Mouse (Mus musculus): ENCODE results near the gene Cryba2.

The Cryba2 gene

GRCm38 (mm10) chr1:74893134-74893855 lies at the start of gene Cryba2:
Cryba2 (minus strand) TSS chr1:74893143.
- in situ Hi-C loops (cut with MboI, MseI), result loop anchor here (10.0 kb wide), 1 partner anchor 232 kb away; the partner anchor contains the start of gene Nhej1 (in 2 of the 2)

- in situ Hi-C loops (cut with MboI, MseI), result loop anchor here in 1 of 2 experiments (10.0 kb wide), 2 partner anchors 183 to 333 kb away; partner anchors contain the start of genes Nhej1 and Resp18
These were observed 48.9 kb upstream of the Cryba2 start for GRCm38 (mm10) chr1:74941651-74942360.

- in situ Hi-C loops (cut with MboI, MseI), result loop anchor here in 1 of 2 experiments (10.0 kb wide), 2 partner anchors 185 to 335 kb away; partner anchors contain the start of genes Nhej1 and Resp18
These were observed 46.8 kb upstream of the Cryba2 start for GRCm38 (mm10) chr1:74939762-74940161.

DNA sequence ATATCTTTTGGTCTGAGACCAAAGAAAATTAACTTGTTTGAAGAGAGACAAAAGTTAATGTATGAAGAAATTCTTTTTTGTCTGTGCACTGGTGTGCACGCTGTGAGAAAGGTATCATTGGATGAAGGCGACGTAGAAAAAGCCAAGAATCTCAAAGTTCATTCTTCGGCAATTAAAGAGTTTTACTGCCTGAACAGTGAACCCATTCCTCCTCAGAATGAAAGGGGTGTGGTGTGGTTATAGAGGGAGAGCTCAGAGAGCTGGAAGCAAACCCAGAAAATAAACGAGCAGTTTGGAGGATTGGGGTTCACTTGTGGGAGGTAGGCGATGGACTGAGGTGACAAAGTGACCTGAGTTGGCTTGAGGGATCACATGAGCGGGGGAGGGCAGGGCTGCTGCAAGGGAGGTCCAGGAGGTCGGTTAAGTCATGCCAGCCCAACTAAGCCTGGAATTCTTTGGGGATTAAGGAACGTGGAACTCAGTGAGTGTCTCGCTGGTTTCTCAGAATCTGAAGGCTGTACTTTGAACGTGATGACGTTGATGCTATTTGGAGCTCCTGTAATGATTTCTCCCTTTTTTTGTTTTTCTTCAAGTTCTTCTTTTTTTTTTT lies 43.4 kb upstream of the Cryba2 start:
- in situ Hi-C loops (cut with MboI, MseI), result no loop called here

DNA sequence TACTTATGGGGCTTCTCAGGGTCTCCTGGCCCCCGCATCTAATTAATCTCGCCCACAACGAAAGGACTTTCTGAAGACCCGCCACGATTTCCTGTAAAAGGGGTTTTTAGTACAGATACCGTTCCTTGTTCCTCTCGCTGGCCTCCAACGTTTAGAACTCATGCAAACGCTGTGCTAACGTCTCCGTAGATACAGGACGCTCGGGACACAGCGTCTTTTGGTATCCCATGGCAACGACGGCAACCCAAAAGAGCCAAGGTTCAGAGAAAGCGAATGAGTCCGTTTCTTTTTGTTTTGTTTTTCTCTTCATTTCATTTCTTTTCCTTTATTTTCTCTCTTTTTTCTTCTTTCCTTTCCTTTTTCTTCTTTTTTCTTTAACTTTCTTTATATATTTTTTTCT lies 42.5 kb upstream of the Cryba2 start, which contains the start of gene Cfap65:
Gene Cfap65, minus strand, starts transcription at position 198 of the 400 bp plus-strand sequence.
- in situ Hi-C loops (cut with MboI, MseI), result no loop called here

DNA sequence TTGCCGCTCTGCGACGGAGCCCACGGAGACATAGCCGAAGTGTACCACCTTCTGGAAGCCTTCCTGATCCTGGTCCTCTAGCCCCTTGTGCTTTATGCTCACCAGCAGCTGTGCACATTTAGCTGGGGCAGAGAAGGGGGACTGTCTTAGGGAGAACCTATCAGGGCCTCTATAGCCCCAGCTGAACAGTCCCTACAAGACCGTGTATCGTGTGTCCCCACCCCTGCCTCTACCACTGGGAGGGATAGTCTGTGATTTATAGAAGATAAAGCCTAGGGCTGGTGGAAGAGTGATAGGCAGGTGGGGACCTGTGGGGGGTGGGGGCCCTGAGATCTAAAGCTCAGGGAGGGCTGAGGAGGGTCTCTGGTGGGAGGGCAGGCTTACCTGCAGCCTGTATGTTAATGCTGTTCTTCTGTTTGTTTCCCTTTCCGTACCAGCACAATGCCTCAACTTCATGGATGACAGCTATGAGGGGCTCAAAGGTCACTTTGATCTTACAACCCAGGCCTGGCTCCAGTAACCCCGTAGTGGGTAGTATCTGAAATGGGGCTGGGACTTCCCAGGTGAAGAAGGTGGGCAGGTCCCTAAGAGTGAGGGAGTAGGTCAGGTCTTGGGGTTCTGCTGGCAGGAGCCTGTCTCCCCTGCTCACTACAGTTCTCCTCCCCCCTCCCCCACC lies 34.8 kb upstream of the Cryba2 start:
- in situ Hi-C loops (cut with MboI, MseI), result no loop called here

DNA sequence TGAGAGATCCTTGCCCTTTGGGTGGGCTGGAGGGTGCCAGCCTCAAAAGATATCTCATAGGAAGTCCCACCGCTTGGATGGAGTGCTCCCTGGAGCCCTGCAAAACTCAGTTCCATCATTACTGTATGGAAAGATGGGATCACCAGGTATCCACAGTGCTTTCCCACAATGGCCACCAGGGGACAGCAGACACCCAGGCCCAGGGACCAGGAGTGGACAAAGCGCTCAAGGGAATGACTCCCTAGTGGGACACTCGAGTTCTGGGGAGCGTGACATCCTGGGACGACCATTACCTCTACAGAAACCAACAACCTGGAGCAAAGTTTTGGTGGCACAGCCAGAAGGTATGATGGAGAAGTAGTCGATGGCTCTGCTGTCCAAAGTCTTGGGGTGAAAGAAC lies 33.8 kb upstream of the Cryba2 start:
- in situ Hi-C loops (cut with MboI, MseI), result no loop called here

GRCm38 (mm10) chr1:74924464-74924863 lies 31.5 kb upstream of the Cryba2 start:
- in situ Hi-C loops (cut with MboI, MseI), result no loop called here

GRCm38 (mm10) chr1:74915706-74916105 lies 22.8 kb upstream of the Cryba2 start:
- in situ Hi-C loops (cut with MboI, MseI), result no loop called here

DNA sequence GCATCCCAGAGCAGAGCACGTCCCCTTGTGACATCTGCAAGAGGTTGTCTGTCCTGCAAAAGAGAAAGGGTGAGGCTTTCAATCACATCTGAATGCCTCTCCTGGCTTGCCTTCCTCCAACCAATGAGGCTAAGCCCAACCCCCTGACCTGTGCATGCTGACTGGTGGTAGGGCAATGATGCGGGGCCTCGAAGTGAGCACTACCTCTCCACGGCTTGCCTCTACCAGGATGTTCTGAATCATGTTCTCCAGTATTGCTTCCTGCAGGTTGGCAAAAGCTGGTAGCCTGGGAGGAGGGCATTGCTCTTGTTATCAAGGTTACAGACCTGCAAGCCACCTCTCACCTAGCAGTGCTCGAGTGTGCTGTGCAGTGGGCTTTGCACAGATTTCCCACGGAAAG lies 9.2 kb upstream of the Cryba2 start:
- in situ Hi-C loops (cut with MboI, MseI), result no loop called here

GRCm38 (mm10) chr1:74901686-74902085 lies 8.7 kb upstream of the Cryba2 start:
- in situ Hi-C loops (cut with MboI, MseI), result no loop called here

GRCm38 (mm10) chr1:74900341-74901285 lies 7.7 kb upstream of the Cryba2 start:
- in situ Hi-C loops (cut with MboI, MseI), result no loop called here

DNA sequence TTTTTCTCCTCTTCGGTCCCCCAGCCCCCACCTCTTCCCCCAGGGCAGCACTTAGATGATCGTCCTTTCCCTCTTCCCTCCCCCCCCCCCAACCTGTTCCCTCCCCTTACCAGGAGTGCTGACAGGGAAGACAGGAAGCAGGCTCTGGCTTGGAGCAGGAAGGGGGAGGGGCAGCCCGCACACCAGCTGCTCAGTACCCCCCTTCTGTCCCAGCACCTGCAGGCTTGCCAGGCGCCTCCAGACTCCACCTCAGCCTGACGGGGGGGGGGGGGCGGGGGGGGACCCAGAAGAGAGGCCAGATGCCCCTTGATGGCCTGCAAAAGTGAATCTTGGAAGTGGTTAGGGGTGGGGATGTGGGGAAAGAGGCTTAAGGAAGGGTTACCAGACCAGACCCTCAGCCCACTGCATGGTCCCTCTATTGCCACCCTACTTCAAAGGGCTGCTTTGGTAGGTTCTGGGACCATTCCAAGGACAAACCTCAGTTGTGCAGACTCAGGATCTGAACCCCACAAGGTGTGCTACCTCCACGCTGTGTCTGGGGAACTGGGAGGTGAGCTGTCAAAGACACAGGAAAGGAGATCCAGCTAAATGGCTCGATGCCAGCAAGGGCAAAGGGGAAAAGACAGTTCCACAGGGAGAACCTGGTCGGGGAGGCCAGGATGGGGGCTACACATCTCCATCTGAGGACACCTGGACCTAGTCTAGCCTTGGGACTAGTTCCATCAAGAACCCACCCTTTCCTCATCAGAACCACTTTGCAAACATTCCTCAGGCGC lies 5.9 kb upstream of the Cryba2 start:
- in situ Hi-C loops (cut with MboI, MseI), result loop anchor here (10.0 kb wide), 1 partner anchor 226 kb away; the partner anchor contains the start of gene Nhej1 (in 2 of the 2)

GRCm38 (mm10) chr1:74897976-74898375 lies 5.0 kb upstream of the Cryba2 start:
- in situ Hi-C loops (cut with MboI, MseI), result loop anchor here (10.0 kb wide), 1 partner anchor 227 kb away; the partner anchor contains the start of gene Nhej1 (in 2 of the 2)

DNA sequence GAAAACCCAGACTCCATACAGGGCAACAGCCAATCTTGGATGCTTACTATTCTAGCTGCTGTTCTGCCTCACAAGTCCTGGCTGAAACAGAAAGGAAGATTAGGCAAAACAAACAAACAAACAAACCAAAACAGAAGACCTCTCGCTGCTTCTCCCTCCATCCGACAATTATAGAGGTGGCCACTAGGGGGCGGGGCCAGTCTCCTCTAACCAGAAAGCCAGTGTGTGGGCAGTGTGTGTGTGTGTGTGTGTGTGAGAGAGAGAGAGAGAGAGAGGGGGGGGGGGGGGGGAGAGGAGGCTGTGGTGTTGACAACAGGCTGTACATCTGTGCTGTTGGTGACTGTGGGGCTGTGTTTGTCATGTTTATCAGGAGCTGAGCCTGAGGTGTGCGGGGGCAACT lies 2.0 kb upstream of the Cryba2 start:
- in situ Hi-C loops (cut with MboI, MseI), result loop anchor here (10.0 kb wide), 1 partner anchor 230 kb away; the partner anchor contains the start of gene Nhej1 (in 2 of the 2)

- in situ Hi-C loops (cut with MboI, MseI), result loop anchor here (10.0 kb wide), 1 partner anchor 232 kb away; the partner anchor contains the start of gene Nhej1 (in 2 of the 2)
These were observed 401 bp downstream of the Cryba2 start for GRCm38 (mm10) chr1:74892351-74893133.

DNA sequence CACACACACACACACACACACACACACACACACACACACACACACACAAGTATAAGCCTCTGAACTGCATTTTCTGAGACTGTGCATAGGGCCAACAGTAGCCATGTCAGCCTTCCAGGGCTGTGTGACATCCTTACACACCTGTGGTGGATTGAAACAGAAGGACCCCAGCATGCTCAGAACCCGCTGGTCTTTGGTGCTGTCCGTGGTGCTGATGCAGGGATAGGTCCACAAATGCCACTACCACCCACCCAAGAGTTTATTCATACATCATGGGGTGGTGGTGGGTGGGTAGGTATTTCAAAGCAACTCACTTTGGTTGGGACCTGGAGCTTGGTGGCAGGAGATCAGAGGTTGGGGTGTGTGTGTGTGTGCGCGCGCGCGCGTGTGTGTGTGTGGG lies 1.4 kb downstream of the Cryba2 start:
- in situ Hi-C loops (cut with MboI, MseI), result loop anchor here (10.0 kb wide), 1 partner anchor 233 kb away; the partner anchor contains the start of gene Nhej1 (in 2 of the 2)

DNA sequence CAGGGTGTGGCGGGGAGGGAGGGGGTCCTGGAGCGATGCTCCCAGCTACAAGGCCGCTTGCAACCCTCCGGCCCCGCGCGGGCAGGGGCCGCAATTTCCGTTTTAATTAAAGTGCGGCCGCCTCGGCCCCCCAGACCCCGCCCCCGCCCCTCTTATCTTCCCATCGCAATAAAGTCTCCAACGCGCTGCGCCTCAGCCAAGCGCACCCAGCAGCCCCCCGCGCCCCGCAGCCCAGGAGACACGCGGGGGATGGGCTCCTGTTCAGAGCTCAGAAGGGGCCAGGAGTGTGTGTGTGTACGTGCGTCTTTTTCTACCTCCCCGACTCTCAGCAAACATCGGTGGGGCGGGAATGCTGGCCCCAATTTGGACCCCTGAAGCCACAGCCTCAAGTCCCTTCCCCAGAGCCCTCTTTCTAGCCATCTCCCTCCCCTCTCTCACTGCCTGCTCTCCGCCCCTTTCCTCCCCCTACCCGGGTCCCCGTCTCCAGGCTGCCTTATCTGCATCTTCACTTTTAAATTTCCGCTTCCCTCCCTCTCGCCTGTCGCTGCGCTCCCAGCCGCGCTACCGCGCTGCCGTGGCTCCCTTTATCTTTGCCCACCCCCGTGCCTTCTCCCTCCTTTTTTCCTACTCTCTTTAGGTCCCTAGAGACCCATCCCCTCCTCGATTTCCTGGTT lies 7.4 kb downstream of the Cryba2 start, which contains the start of gene Fev:
Gene Fev, minus strand, starts transcription at position 51 of the 674 bp plus-strand sequence.
- in situ Hi-C loops (cut with MboI, MseI), result no loop called here

Measured in T-helper 17 cell (primary cell).